Mouse (Mus musculus) olfactory bulb, adult 2 months (tissue): ENCODE data around the gene Tmsb15b2. TPM values are rescaled to one million over a fixed set of nuclear protein-coding genes. Genes with fewer than 3 reads are reported as not detected.
"Not testable (repeated sequence)": the region's sequence is repeated elsewhere in the genome, so short reads cannot be mapped to it uniquely, and the experiment has no call there.

Experiments
- H3K27ac ChIP-seq: fragments of 200-500 bp; 2 replicates; pipeline ENCODE4 v1.5.1; 2012; ENCODE audit warnings: low read depth, low read length; ENCODE audit not compliant: insufficient read depth
- H3K4me1 ChIP-seq: fragments of 200-500 bp; 2 replicates; pipeline ENCODE4 v1.6.1; 2012; ENCODE audit warnings: low read length; ENCODE audit not compliant: control insufficient read depth, insufficient read depth
- H3K4me3 ChIP-seq: fragments of 200-500 bp; 2 replicates; pipeline ENCODE4 v1.5.1; 2012; ENCODE audit warnings: mild to moderate bottlenecking, low read depth, low read length, moderate library complexity; ENCODE audit not compliant: insufficient read depth
- CTCF ChIP-seq: fragments of 200-500 bp; IDR thresholded peaks from 2 replicates; pipeline ENCODE4 v1.5.1; 2012; ENCODE audit warnings: low read depth, mild to moderate bottlenecking, low read length, moderate library complexity; ENCODE audit not compliant: insufficient read depth
- POLR2A ChIP-seq: fragments of 200-500 bp; IDR thresholded peaks from 2 replicates; pipeline ENCODE4 v1.6.1; 2012; ENCODE audit warnings: mild to moderate bottlenecking, low read depth, low read length, moderate library complexity; ENCODE audit not compliant: insufficient read depth
- WGBS: fragments of 180-500 bp; shearing (Covaris S2); methylation state at CpG from one replicate; pipeline ENCODE4 v1.1.7; 2018; 5-methylcytosine and 5-hydroxymethylcytosine counted together
- polyA plus RNA-seq: library from polyadenylated mRNA; stranded (reverse); fragments of >200 nt; gene quantifications from 2 replicates; pipeline ENCODE4 v1.2.4, GENCODE M21; 2012; ENCODE audit warnings: low replicate concordance; ENCODE audit not compliant: missing spikeins, insufficient read depth, insufficient read length

Gene Tmsb15b2
- polyA plus RNA-seq, 1 experiment = not detected

GRCm38 (mm10) chrX:136986039-136986438 lies 10.7 kb upstream of the Tmsb15b2 start:
- no peak overlapping the region for H3K4me3 ChIP-seq
- TF ChIP-seq CTCF = no peak
- TF ChIP-seq POLR2A = no peak
- H3K27ac ChIP-seq = no peak overlapping the region
- H3K4me1 ChIP-seq = no peaks in the 10 kb centered on the region

GRCm38 (mm10) chrX:136978616-136979015 lies 3.3 kb upstream of the Tmsb15b2 start:
- Histone ChIP-seq H3K4me3 (no peak overlapping the region), H3K4me1 (no peaks in the 10 kb centered on the region), H3K27ac (no peak overlapping the region)
- TF ChIP-seq POLR2A (no peak), CTCF (no peak)

GRCm38 (mm10) chrX:136976424-136977084 lies 1.3 kb upstream of the Tmsb15b2 start, which contains the start of the genes Tmsb15l and Tmsb15b1:
Tmsb15l (minus strand) TSS chrX:136976869.
Tmsb15b1 (minus strand) TSS chrX:136976874.
- H3K4me3 ChIP-seq = peak within 1 kb of the TSS; percentile 56
- TF ChIP-seq CTCF (no peak), POLR2A (no peak)
- 16% methylated on average over 15 of the region's 15 CpGs for WGBS
- no peak within 1 kb of the TSS for H3K27ac ChIP-seq
- H3K4me1 ChIP-seq = no peaks in the 10 kb centered on the region

- WGBS = 22% methylated on average over 2 of the region's 2 CpGs
These were observed 15.6 kb downstream of the Tmsb15b2 start for GRCm38 (mm10) chrX:136959688-136960087.

GRCm38 (mm10) chrX:136958300-136958699 lies 17.0 kb downstream of the Tmsb15b2 start:
- H3K27ac ChIP-seq, H3K4me3 ChIP-seq, H3K4me1 ChIP-seq: not testable (repeated sequence)
- WGBS = 44% methylated on average over 5 of the region's 5 CpGs

More at GRCm38 (mm10) chrX:136959688-136960087, 15.6 kb downstream of the Tmsb15b2 start:
- Histone ChIP-seq H3K27ac (no peak overlapping the region), H3K4me1 (no peaks in the 10 kb centered on the region), H3K4me3 (no peak overlapping the region)
- TF ChIP-seq CTCF = no peak
- no peak for TF ChIP-seq POLR2A

- not testable (repeated sequence) for H3K27ac ChIP-seq, H3K4me1 ChIP-seq
- WGBS = 29% methylated on average over 13 of the region's 13 CpGs
- H3K4me3 ChIP-seq = peak overlapping the region; percentile 50
These were observed 17.6 kb downstream of the Tmsb15b2 start for GRCm38 (mm10) chrX:136957583-136958279.

GRCm38 (mm10) chrX:136937985-136938384 lies 37.3 kb downstream of the Tmsb15b2 start:
- Histone ChIP-seq H3K4me3 (no peak overlapping the region), H3K27ac (no peak overlapping the region), H3K4me1 (no peaks in the 10 kb centered on the region)
- WGBS = 67% methylated on average over 3 of the region's 3 CpGs
- no peak for TF ChIP-seq CTCF
- no peak for TF ChIP-seq POLR2A

GRCm38 (mm10) chrX:136927031-136927430 lies 48.3 kb downstream of the Tmsb15b2 start, which contains the start of gene H2bfm:
H2bfm (plus strand) TSS chrX:136927325.
- no peaks in the 10 kb centered on the region for H3K4me1 ChIP-seq
- 93% methylated on average over 14 of the region's 14 CpGs for WGBS
- no peak within 1 kb of the TSS for H3K27ac ChIP-seq
- TF ChIP-seq CTCF (no peak), POLR2A (no peak)
- H3K4me3 ChIP-seq = no peak within 1 kb of the TSS

GRCm38 (mm10) chrX:136925863-136926262 lies 49.4 kb downstream of the Tmsb15b2 start:
- Histone ChIP-seq H3K4me1 (no peaks in the 10 kb centered on the region), H3K4me3 (no peak overlapping the region), H3K27ac (no peak overlapping the region)
- TF ChIP-seq CTCF (no peak), POLR2A (no peak)

Other genes starting within 250 kb of the Tmsb15b2 start
- gene Morf4l2, start 231.8 kb downstream of the Tmsb15b2 start, polyA plus RNA-seq = 434 TPM in 1 of 2 replicates, not detected in the other
- not detected in 2 replicates for gene Glra4, start 195.4 kb downstream of the Tmsb15b2 start, polyA plus RNA-seq
- 227 and 268 TPM in 2 replicates for gene Plp1, start 152.8 kb downstream of the Tmsb15b2 start, polyA plus RNA-seq
- not detected in 2 replicates for gene Rab9b, start 106.7 kb downstream of the Tmsb15b2 start, polyA plus RNA-seq
- not detected in 2 replicates for gene H2bfm, start 48.2 kb downstream of the Tmsb15b2 start, polyA plus RNA-seq
- gene Tmsb15l, start 1.4 kb upstream of the Tmsb15b2 start, polyA plus RNA-seq = not detected in 2 replicates
- gene Tmsb15b1, start 1.4 kb upstream of the Tmsb15b2 start, polyA plus RNA-seq = not detected in 2 replicates
- 200 TPM in 1 of 2 replicates, not detected in the other for gene Zcchc18, start 17.7 kb upstream of the Tmsb15b2 start, polyA plus RNA-seq
- not detected in 2 replicates for gene Slc25a53, start 62.8 kb upstream of the Tmsb15b2 start, polyA plus RNA-seq
- not detected in 2 replicates for gene Fam199x, start 74.1 kb upstream of the Tmsb15b2 start, polyA plus RNA-seq
- not detected in 2 replicates for gene Esx1, start 146.6 kb upstream of the Tmsb15b2 start, polyA plus RNA-seq